Mouse (Mus musculus): ENCODE results near the gene Gal3st4. TPM values are rescaled to one million over a fixed set of nuclear protein-coding genes. Genes with fewer than 3 reads are reported as not detected.

Gal3st4 gene
- 1.2 and 1.5 TPM in 2 replicates for polyA plus RNA-seq (2015; fragmentation: Nextera tagmentation; extraction: Ambion mirVana)

GRCm38 (mm10) chr5:138272409-138272923 lies at the start of gene Gal3st4:
Gal3st4 (minus strand) TSS chr5:138272840.
- H3K4me1 ChIP-seq (replicated peaks; ENCODE audit: control insufficient read depth, insufficient read depth, low read length), result 0 out of 2 replicates have a peak, but pooled peaks cover 5% of the 10 kb centered on the region
- no peaks in the 10 kb centered on the region for H3K27me3 ChIP-seq (ENCODE audit: control insufficient read depth, insufficient read depth, low read depth, low read length)
- peak within 1 kb of the TSS; percentile 14; the same call in 1 of the 2 replicates for H3K4me3 ChIP-seq (ENCODE audit: low read length)
- H3K9ac ChIP-seq (ENCODE audit: low read length), result peak within 1 kb of the TSS; percentile 55
- H3K4me2 ChIP-seq (ENCODE audit: low read depth, low read length), result peak within 1 kb of the TSS; percentile 30
- H3K9me3 ChIP-seq (ENCODE audit: control insufficient read depth, low read length), result no peaks in the 10 kb centered on the region
- 0 out of 2 replicates have a peak, but pooled peaks cover 2% of the 10 kb centered on the region for H3K36me3 ChIP-seq (ENCODE audit: control insufficient read depth, insufficient read depth, low read length)
- H3K27ac ChIP-seq (ENCODE audit: low read length), result no peak within 1 kb of the TSS
- WGBS, result 1% methylated on average over 12 of the region's 12 CpGs
- peak; percentile 59; the same call in 1 of the 2 replicates for ATAC-seq (ENCODE audit: low read depth)

- Histone ChIP-seq H3K4me3 (ENCODE audit: low read length) (no peak overlapping the region), H3K27me3 (ENCODE audit: control insufficient read depth, insufficient read depth, low read depth, low read length) (no peaks in the 10 kb centered on the region), H3K9ac (ENCODE audit: low read length) (no peak overlapping the region), H3K4me1 (replicated peaks; ENCODE audit: control insufficient read depth, insufficient read depth, low read length) (no peaks in the 10 kb centered on the region), H3K36me3 (ENCODE audit: control insufficient read depth, insufficient read depth, low read length) (no peaks in the 10 kb centered on the region), H3K4me2 (ENCODE audit: low read depth, low read length) (no peak overlapping the region), H3K27ac (ENCODE audit: low read length) (no peak overlapping the region), H3K9me3 (ENCODE audit: control insufficient read depth, low read length) (no peaks in the 10 kb centered on the region)
- WGBS, result 82% methylated on average over 3 of the region's 3 CpGs
- ATAC-seq (ENCODE audit: low read depth), result no peak
Observed at GRCm38 (mm10) chr5:138312795-138313194, 40.2 kb upstream of the Gal3st4 start.

- ATAC-seq (ENCODE audit: low read depth), result no peak
- Histone ChIP-seq H3K4me1 (replicated peaks; ENCODE audit: control insufficient read depth, insufficient read depth, low read length) (no peaks in the 10 kb centered on the region), H3K4me2 (ENCODE audit: low read depth, low read length) (no peak overlapping the region), H3K9ac (ENCODE audit: low read length) (no peak overlapping the region), H3K4me3 (ENCODE audit: low read length) (no peak overlapping the region), H3K27me3 (ENCODE audit: control insufficient read depth, insufficient read depth, low read depth, low read length) (no peaks in the 10 kb centered on the region), H3K9me3 (ENCODE audit: control insufficient read depth, low read length) (no peaks in the 10 kb centered on the region), H3K27ac (ENCODE audit: low read length) (no peak overlapping the region), H3K36me3 (ENCODE audit: control insufficient read depth, insufficient read depth, low read length) (no peaks in the 10 kb centered on the region)
- WGBS, result 78% methylated on average over 2 of the region's 2 CpGs
Observed at GRCm38 (mm10) chr5:138299613-138300012, 27.0 kb upstream of the Gal3st4 start.

- Histone ChIP-seq H3K27me3 (ENCODE audit: control insufficient read depth, insufficient read depth, low read depth, low read length) (no peaks in the 10 kb centered on the region), H3K27ac (ENCODE audit: low read length) (no peak overlapping the region), H3K4me2 (ENCODE audit: low read depth, low read length) (no peak overlapping the region), H3K9ac (ENCODE audit: low read length) (no peak overlapping the region), H3K9me3 (ENCODE audit: control insufficient read depth, low read length) (no peaks in the 10 kb centered on the region), H3K4me3 (ENCODE audit: low read length) (no peak overlapping the region), H3K36me3 (ENCODE audit: control insufficient read depth, insufficient read depth, low read length) (no peaks in the 10 kb centered on the region), H3K4me1 (replicated peaks; ENCODE audit: control insufficient read depth, insufficient read depth, low read length) (no peaks in the 10 kb centered on the region)
- ATAC-seq (ENCODE audit: low read depth), result no peak
Observed at GRCm38 (mm10) chr5:138294158-138294557, 21.5 kb upstream of the Gal3st4 start.

- Histone ChIP-seq H3K9me3 (ENCODE audit: control insufficient read depth, low read length) (no peaks in the 10 kb centered on the region), H3K27me3 (ENCODE audit: control insufficient read depth, insufficient read depth, low read depth, low read length) (no peaks in the 10 kb centered on the region), H3K4me3 (ENCODE audit: low read length) (no peak overlapping the region), H3K4me2 (ENCODE audit: low read depth, low read length) (no peak overlapping the region), H3K4me1 (replicated peaks; ENCODE audit: control insufficient read depth, insufficient read depth, low read length) (no peaks in the 10 kb centered on the region), H3K36me3 (ENCODE audit: control insufficient read depth, insufficient read depth, low read length) (no peaks in the 10 kb centered on the region), H3K27ac (ENCODE audit: low read length) (no peak overlapping the region), H3K9ac (ENCODE audit: low read length) (no peak overlapping the region)
- 74% methylated on average over 1 of the region's 1 CpGs for WGBS
- no peak for ATAC-seq (ENCODE audit: low read depth)
Observed at GRCm38 (mm10) chr5:138291638-138292037, 19.0 kb upstream of the Gal3st4 start.

- Histone ChIP-seq H3K9me3 (ENCODE audit: control insufficient read depth, low read length) (no peaks in the 10 kb centered on the region), H3K4me3 (ENCODE audit: low read length) (no peak overlapping the region), H3K9ac (ENCODE audit: low read length) (no peak overlapping the region), H3K4me2 (ENCODE audit: low read depth, low read length) (no peak overlapping the region), H3K27ac (ENCODE audit: low read length) (no peak overlapping the region), H3K36me3 (ENCODE audit: control insufficient read depth, insufficient read depth, low read length) (no peaks in the 10 kb centered on the region), H3K27me3 (ENCODE audit: control insufficient read depth, insufficient read depth, low read depth, low read length) (no peaks in the 10 kb centered on the region), H3K4me1 (replicated peaks; ENCODE audit: control insufficient read depth, insufficient read depth, low read length) (no peaks in the 10 kb centered on the region)
- WGBS, result 63% methylated on average over 3 of the region's 3 CpGs
- no peak for ATAC-seq (ENCODE audit: low read depth)
Observed at GRCm38 (mm10) chr5:138287861-138288260, 15.2 kb upstream of the Gal3st4 start.

- Histone ChIP-seq H3K4me2 (ENCODE audit: low read depth, low read length) (no peak overlapping the region), H3K36me3 (ENCODE audit: control insufficient read depth, insufficient read depth, low read length) (no peaks in the 10 kb centered on the region), H3K4me3 (ENCODE audit: low read length) (no peak overlapping the region), H3K27me3 (ENCODE audit: control insufficient read depth, insufficient read depth, low read depth, low read length) (0 out of 2 replicates have a peak, but pooled peaks cover 2% of the 10 kb centered on the region), H3K4me1 (replicated peaks; ENCODE audit: control insufficient read depth, insufficient read depth, low read length) (peaks cover 13% of the 10 kb centered on the region), H3K9me3 (ENCODE audit: control insufficient read depth, low read length) (peaks cover 8% of the 10 kb centered on the region), H3K9ac (ENCODE audit: low read length) (no peak overlapping the region), H3K27ac (ENCODE audit: low read length) (no peak overlapping the region)
- ATAC-seq (ENCODE audit: low read depth), result no peak
- WGBS, result 49% methylated on average over 1 of the region's 1 CpGs
Observed at GRCm38 (mm10) chr5:138283540-138283939, 10.9 kb upstream of the Gal3st4 start.

- ATAC-seq (ENCODE audit: low read depth), result no peak
- H3K4me2 ChIP-seq (ENCODE audit: low read depth, low read length), result no peak overlapping the region
- H3K36me3 ChIP-seq (ENCODE audit: control insufficient read depth, insufficient read depth, low read length), result 0 out of 2 replicates have a peak, but pooled peaks cover 2% of the 10 kb centered on the region
- peaks cover 8% of the 10 kb centered on the region for H3K9me3 ChIP-seq (ENCODE audit: control insufficient read depth, low read length)
- 88% methylated on average over 2 of the region's 2 CpGs for WGBS
- no peak overlapping the region for H3K27ac ChIP-seq (ENCODE audit: low read length)
- H3K4me3 ChIP-seq (ENCODE audit: low read length), result no peak overlapping the region
- no peak overlapping the region for H3K9ac ChIP-seq (ENCODE audit: low read length)
- 0 out of 2 replicates have a peak, but pooled peaks cover 2% of the 10 kb centered on the region for H3K27me3 ChIP-seq (ENCODE audit: control insufficient read depth, insufficient read depth, low read depth, low read length)
- peaks cover 13% of the 10 kb centered on the region for H3K4me1 ChIP-seq (replicated peaks; ENCODE audit: control insufficient read depth, insufficient read depth, low read length)
Observed at GRCm38 (mm10) chr5:138281798-138282197, 9.2 kb upstream of the Gal3st4 start.

GRCm38 (mm10) chr5:138280829-138281228 lies 8.2 kb upstream of the Gal3st4 start:
- Histone ChIP-seq H3K36me3 (ENCODE audit: control insufficient read depth, insufficient read depth, low read length) (0 out of 2 replicates have a peak, but pooled peaks cover 2% of the 10 kb centered on the region), H3K27ac (ENCODE audit: low read length) (no peak overlapping the region), H3K9me3 (ENCODE audit: control insufficient read depth, low read length) (peaks cover 8% of the 10 kb centered on the region), H3K4me3 (ENCODE audit: low read length) (no peak overlapping the region), H3K27me3 (ENCODE audit: control insufficient read depth, insufficient read depth, low read depth, low read length) (0 out of 2 replicates have a peak, but pooled peaks cover 2% of the 10 kb centered on the region), H3K4me2 (ENCODE audit: low read depth, low read length) (no peak overlapping the region), H3K4me1 (replicated peaks; ENCODE audit: control insufficient read depth, insufficient read depth, low read length) (peaks cover 13% of the 10 kb centered on the region), H3K9ac (ENCODE audit: low read length) (no peak overlapping the region)
- ATAC-seq (ENCODE audit: low read depth), result no peak
- 89% methylated on average over 15 of the region's 15 CpGs for WGBS
